Mouse (Mus musculus) brown adipose tissue, adult 24 weeks (tissue): Measurements from ENCODE around the gene Lrrc45. TPM values are rescaled to one million over a fixed set of nuclear protein-coding genes. Genes with fewer than 3 reads are reported as not detected.

ENCODE experiments used
- H3K27ac ChIP-seq: fragments of 200-500 bp; replicated peaks from 2 replicates; pipeline ENCODE4 v1.5.1; 2012; ENCODE audit warnings: low read depth, mild to moderate bottlenecking, low read length
- H3K4me1 ChIP-seq: fragments of 200-500 bp; 2 replicates; pipeline ENCODE4 v1.6.1; 2012; ENCODE audit warnings: low read length, mixed read lengths; ENCODE audit not compliant: control insufficient read depth, insufficient read depth, insufficient read length
- H3K4me3 ChIP-seq: fragments of 200-500 bp; 2 replicates; pipeline ENCODE4 v1.5.1; 2012; ENCODE audit warnings: low read depth, mild to moderate bottlenecking, low read length, moderate library complexity; ENCODE audit not compliant: insufficient read depth
- polyA plus RNA-seq: library from polyadenylated mRNA; stranded (reverse); fragments of >200 nt; gene quantifications from 2 replicates; pipeline ENCODE4 v1.2.4, GENCODE M21; 2012; ENCODE audit not compliant: missing spikeins, insufficient read depth, insufficient read length

The Lrrc45 gene
- polyA plus RNA-seq, 1 experiment: 3.0 TPM

- H3K27ac ChIP-seq: no peak overlapping the region
Observed at GRCm38 (mm10) chr11:120692471-120693011, 21.2 kb upstream of the Lrrc45 start.

GRCm38 (mm10) chr11:120693461-120693860, 20.3 kb upstream of the Lrrc45 start:
- H3K27ac ChIP-seq: no peak overlapping the region
- H3K4me3 ChIP-seq: no peak overlapping the region
- no peaks in the 10 kb centered on the region for H3K4me1 ChIP-seq

More at GRCm38 (mm10) chr11:120692471-120693011, 21.2 kb upstream of the Lrrc45 start:
- H3K4me1 ChIP-seq: no peaks in the 10 kb centered on the region
- H3K4me3 ChIP-seq: no peak overlapping the region

- Histone ChIP-seq H3K4me3 (no peak overlapping the region), H3K27ac (no peak overlapping the region), H3K4me1 (no peaks in the 10 kb centered on the region)
Observed at GRCm38 (mm10) chr11:120695184-120695583, 18.5 kb upstream of the Lrrc45 start.

GRCm38 (mm10) chr11:120695641-120696040, 18.1 kb upstream of the Lrrc45 start:
- Histone ChIP-seq H3K27ac (no peak overlapping the region), H3K4me3 (no peak overlapping the region), H3K4me1 (no peaks in the 10 kb centered on the region)

- no peak overlapping the region for H3K27ac ChIP-seq
- H3K4me3 ChIP-seq: no peak overlapping the region
- H3K4me1 ChIP-seq: no peaks in the 10 kb centered on the region
Observed at GRCm38 (mm10) chr11:120696568-120696967, 17.2 kb upstream of the Lrrc45 start.

GRCm38 (mm10) chr11:120697741-120698140, 16.0 kb upstream of the Lrrc45 start:
- H3K27ac ChIP-seq: no peak overlapping the region
- no peaks in the 10 kb centered on the region for H3K4me1 ChIP-seq
- no peak overlapping the region for H3K4me3 ChIP-seq

GRCm38 (mm10) chr11:120703696-120704454, 9.8 kb upstream of the Lrrc45 start:
- Histone ChIP-seq H3K4me3 (no peak overlapping the region), H3K27ac (no peak overlapping the region)

GRCm38 (mm10) chr11:120704486-120705325, 9.0 kb upstream of the Lrrc45 start:
- Histone ChIP-seq H3K4me3 (no peak overlapping the region), H3K27ac (no peak overlapping the region), H3K4me1 (no peaks in the 10 kb centered on the region)

More at GRCm38 (mm10) chr11:120703696-120704454, 9.8 kb upstream of the Lrrc45 start:
- H3K4me1 ChIP-seq: no peaks in the 10 kb centered on the region

- no peaks in the 10 kb centered on the region for H3K4me1 ChIP-seq
- H3K4me3 ChIP-seq: no peak overlapping the region
- H3K27ac ChIP-seq: no peak overlapping the region
Observed at GRCm38 (mm10) chr11:120706120-120706519, 7.6 kb upstream of the Lrrc45 start.

- no peak overlapping the region for H3K27ac ChIP-seq
- H3K4me3 ChIP-seq: no peak overlapping the region
- no peaks in the 10 kb centered on the region for H3K4me1 ChIP-seq
Observed at GRCm38 (mm10) chr11:120707225-120707624, 6.5 kb upstream of the Lrrc45 start.

GRCm38 (mm10) chr11:120707969-120708368, 5.8 kb upstream of the Lrrc45 start:
- H3K4me3 ChIP-seq: no peak overlapping the region
- H3K4me1 ChIP-seq: no peaks in the 10 kb centered on the region; the same call in 1 of the 2 replicates
- no peak overlapping the region for H3K27ac ChIP-seq

- no peak overlapping the region for H3K27ac ChIP-seq
- peaks cover 4% of the 10 kb centered on the region; the same call in 1 of the 2 replicates for H3K4me1 ChIP-seq
- H3K4me3 ChIP-seq: no peak overlapping the region
Observed at GRCm38 (mm10) chr11:120709551-120709950, 4.2 kb upstream of the Lrrc45 start.

- H3K4me3 ChIP-seq: no peak overlapping the region
- no peak overlapping the region for H3K27ac ChIP-seq
- H3K4me1 ChIP-seq: peaks cover 6% of the 10 kb centered on the region; the same call in 1 of the 2 replicates
Observed at GRCm38 (mm10) chr11:120710672-120711071, 3.1 kb upstream of the Lrrc45 start.

GRCm38 (mm10) chr11:120711980-120712604, 1.6 kb upstream of the Lrrc45 start:
- H3K27ac ChIP-seq: no peak overlapping the region
- H3K4me3 ChIP-seq: no peak overlapping the region
- H3K4me1 ChIP-seq: peaks cover 6% of the 10 kb centered on the region; the same call in 1 of the 2 replicates
